Mouse (Mus musculus): ENCODE measurements at regions not wholly inside any gene's neighbourhood (a gene's known extent, or its start where the extent isn't known, plus 50 kb on each side); places are given as distances from the start of the nearest gene placed in this dataset.

DNA sequence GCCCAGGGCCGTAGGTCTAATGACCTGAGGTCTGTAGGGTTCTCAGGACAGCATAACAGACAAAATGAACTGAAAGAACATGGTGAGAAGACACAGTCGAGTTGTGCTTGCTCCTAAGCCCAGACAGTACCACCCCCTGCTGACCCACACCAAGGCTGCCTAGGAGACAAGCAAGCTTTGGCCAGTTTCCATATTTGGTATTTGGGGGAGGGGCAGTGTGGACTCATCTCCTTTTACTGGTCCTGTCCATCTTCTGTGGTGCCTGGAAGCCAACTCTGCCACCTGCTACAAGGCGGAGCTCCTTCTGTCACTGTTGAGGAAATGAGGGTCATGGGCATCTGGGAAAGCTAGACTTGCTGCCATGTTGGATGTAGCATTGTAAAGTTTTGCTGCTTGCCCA is 68.9 kb downstream of the Tex29 start:
- DNase-seq, result no peak

DNA sequence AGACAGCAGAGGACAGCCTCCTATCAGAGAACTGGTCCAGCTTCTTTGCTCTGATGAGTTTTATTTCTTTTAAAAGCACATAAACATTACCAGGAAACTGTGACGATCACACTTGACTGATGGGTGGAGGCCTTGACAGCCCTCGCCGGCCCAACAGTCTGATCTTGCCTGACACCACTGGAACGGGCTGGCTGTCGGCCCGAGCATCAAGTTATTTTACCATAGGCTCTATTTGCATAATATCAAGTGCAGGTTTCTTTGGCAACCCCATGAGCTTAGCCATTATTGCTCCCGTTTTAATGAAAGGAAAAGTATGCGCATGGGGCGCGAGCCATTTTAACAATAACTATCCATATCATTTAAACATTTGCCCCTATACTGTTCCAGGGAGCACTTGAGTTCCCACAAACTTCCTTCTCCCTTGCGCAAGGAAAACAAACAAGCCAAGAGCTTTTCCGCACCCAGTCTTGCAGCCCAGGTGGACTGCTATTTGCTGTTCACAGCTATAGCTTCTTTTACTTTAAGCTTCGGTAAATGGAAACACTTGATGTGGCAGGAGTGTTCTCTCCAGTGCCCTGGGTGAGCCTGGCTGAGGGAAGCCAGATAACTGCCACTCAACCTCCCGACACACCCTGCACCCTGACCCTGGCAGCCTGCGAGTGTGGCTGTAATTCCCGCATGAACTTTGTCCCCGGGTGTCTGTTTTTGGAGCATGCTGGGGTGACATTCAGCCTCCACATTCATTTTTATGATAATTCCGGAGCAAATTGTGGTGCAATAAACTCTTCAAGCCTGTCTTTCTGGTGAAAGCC is 71.6 kb downstream of the Tex29 start:
- DNase-seq, result peak in 1 of 2 experiments; percentile 34

DNA sequence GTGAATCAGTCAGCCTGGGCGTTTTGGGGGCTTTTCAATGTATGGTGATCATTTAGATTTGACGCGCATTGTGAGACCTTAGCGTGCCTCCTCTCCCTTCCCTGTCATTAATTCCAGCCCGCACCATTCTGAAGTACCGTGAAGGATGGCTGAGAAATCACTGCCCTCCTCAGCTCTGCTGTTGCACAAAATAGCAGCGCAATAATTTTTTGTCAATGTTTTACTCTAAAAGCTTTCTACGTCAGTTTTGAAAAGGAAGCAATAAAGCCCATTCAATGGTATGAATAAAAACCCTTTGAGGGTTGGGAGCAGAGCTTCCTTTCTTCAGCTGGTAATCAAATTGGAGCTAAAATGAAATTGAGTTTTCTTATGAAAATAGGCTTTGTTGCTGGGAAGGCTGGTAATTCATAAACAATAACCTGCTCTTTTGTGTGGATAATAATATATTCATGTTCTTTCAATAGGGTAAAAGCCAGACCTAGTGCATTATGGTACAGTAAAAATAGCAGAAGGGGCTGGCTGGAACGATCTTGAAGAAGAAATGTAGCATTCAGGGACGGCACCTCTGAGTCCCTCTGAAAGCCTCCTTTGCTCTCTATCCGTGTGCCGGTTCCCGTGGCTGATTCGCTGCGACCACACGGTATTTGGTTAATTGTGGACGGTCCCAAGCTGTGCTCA is 72.3 kb downstream of the Tex29 start:
- no peak for DNase-seq

DNA sequence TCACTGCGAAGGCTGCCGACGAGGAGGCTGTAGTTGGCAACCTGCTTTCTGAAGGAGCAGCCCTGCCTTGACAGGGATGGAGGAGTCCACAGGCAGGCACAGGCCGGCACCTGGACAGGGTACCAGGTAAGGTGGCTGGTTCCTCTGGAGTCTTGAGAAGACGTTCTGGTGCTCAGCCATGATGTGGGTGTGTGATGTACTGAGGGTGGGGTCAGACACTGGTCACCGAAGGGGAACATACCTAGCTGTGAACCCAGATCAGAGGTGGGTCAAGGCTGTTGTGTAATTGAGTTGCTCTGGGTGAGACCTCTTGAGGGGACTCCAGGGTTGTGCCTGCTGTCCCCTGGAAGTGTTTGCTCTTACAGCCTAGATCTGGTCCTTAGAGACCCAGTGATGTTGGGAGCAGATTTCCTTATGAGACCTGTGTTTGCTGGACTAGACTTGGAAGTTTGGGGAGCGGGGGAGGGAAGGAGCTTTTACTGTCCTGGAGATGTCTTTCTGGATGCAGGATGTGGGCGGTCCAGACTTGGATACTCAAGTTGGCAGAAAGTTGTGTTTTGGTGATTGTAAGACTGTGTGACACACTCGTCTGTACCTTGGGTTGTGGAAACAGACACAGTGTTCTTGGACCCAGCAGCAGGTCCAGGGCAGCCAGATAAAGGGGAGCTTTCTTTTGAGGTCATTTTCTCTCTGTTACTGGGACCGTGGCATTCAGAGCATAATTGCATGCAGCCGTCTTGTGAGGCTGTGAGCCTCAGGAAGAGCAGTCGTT is 73.0 kb downstream of the Tex29 start:
- DNase-seq, result no peak

DNA sequence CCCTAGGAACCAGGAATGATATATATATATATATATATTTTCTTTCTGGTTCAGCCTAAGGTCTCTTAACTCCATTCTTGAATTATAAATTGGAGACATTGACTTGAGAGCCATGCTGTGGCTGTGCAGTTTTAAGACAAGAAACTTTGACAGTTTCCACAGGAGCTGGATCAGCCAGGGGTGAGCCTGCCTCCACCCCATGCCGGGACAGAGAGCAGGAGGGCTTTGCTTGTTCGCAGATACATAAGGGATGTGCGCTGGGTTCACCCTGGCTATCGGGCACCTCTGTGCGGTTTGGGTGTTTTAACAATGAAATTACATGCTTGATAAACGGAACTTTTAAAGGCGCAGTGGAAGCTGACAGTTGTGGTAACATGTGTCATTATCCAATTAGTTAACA is 73.9 kb downstream of the Tex29 start:
- DNase-seq, result no peak

DNA sequence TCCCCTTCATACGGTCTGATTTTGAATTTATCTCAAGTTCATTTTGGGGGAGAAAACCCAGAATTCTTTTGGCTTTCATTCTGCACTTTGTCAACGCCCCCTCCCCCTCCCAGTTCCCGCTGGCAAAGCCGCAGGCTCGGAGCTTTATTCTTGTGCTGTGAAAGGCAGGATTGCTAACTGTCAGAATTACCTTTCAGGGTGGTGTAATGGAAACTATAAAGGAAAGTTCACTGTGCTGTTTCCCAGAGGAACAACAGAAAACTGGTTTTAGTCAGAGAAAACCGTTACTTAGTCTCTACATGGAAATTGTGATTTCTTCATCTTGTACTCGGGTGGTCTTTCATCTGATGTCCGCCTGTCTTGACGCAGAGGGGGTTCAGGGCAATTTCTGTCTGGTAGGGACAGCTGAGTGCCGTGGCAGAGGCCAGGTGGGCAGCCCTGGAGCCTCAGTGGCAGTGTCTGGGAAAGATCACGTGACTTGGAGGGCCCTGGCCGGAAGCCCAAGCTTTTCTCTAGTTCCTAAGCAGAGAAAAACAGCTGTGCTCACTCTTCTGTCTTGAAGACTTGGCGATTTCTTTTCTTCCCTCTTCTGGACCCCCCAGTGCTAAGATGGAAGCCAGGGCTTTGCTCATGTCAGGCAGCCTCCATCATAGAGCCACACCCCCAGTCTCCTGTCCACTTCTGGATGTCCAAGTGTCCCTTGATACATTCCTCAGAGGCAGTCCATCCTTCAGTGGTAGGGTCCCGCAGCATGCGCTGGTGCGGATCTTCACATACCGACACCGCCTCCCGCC is 74.6 kb downstream of the Tex29 start:
- no peak for DNase-seq

DNA sequence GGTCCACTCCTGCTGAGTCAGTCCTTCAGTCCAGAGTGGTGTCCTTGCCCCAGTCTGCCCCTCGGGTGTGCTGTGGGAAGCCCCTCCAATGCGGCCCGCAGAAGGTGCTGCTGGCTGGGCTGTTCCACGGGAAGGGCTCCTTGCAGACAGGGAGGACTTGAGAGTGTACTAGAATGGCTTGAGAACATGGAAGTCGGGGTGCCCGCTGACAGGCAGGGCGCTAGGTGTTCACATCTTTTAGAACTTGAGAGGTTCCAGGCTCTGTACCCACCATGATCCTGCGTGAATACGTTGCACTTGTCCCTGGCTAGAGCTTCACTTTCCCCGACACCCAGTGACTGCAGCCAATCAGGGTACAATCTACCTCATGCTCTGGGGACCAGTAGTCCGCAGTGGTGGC is 75.4 kb downstream of the Tex29 start:
- DNase-seq, result no peak

DNA sequence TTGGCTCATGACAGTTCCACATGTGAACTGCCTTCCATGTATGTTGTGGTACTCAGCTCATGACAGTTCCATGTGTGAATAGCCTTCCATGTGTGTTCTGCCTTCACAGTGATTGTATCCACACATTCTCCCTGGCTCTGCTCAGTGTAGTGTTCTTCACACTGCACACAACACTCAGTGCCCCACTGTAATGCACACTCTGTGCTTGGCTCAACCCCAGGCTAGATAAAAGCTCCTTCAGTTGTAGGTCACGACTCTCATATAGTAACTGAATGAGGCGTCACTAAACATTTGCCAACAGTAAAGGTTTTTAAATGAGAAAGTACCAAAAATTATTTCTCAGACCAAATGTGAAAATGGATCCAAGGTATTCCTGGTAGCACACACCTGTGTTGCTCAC is 79.6 kb downstream of the Tex29 start:
- no peak for DNase-seq

DNA sequence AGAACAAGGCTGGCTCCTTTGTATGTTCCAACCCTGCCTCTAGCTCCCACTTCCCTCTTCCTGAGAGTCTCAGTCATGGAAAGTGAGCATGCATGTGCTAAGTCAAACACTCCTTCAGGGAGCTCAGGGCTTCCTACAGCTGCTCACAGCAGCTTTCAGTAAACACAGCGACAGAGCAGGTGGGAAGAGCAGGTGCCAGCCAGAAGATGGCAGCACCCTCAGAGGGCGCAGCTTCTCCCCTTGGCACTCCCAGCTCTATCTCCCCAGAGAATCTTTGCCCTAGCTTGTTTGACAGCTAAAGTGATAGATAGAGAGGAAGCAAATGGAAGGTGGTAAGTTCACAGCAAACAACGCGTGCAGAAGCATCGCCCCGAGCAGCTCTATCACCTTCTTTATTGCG is 82.8 kb downstream of the Tex29 start:
- DNase-seq, result peak in 1 of 2 experiments; percentile 23

DNA sequence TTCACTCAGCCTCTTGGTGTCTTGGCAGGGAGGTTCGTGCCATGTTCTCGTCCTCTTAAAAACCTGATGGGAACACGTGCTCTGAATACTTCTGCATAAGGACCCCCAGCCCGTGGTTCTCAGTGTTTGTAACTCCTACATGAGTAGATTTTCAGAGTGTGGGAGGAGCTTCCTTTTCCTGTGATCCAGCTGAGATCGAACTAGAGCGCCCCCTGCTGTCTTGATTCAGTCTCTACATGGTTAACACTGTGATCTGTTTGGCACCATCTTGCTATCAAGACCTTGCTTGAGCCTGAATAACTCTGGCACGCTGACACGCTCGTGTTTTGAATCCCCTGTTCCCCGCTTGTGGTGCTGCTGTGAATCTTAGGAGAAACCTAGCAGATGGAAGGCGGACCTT is 83.9 kb downstream of the Tex29 start:
- DNase-seq, result peak; percentile 60 to 84

DNA sequence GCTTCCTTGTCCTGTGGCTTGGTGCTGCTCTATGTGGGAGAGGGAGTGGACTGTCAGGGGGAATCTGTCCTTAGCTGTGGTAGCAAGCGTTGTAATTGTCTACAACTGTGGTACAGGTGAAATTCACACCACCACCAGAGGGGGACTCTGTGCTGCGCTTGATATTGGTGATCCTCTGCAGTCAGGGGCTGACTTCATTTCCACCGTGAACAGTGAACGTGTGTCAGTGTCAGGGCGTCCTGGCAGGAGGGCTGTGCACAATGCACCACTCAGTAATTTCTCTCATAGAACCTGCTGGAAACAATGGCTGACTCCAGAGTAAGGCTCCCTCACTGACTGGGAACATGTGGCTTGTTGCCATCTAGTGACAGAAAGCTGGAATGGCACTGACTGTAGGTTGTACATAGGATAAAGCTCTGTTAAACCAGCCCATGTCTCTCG is 102.6 kb downstream of the Tex29 start:
- DNase-seq, result peak; percentile 43 to 69

DNA sequence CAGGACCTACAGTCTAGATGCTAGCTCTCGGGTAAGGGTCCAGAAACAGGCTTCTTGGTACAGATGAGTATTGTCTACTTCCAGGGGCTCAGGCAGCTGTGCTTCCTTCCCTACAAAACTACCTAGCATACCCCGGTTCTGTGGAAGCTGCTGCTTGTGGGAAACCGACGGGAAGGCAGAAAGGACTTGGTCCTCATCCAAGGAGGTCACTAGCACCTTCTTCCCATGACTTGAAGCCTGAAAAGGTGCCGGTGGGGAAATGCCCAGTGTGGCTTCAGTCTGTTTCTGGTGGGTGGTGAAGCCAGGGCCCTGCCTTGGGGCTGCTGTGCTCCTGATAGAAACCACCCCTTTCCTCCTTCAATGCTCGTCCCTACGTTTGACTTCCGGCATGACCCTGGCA is 107.5 kb downstream of the Tex29 start:
- DNase-seq, result no peak

DNA sequence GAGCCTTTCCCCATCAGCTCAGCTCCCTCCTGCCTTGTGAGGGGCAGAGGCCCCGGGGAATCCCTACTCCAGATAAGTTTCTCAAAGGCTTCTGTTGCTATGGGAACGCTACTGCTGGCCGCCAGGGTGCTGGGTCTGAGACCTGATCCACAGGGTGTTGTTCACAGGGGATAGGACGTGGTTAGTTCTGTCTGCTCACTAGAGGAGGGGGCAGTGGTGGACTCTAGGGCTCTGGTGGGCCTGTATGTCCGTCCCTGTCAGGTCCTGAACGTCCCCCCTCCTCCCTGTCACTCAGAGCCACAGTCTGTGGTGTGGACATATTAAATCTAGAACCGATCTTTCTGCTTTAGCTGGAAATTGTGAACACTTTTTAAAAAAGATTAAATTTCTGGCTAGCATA is 116.0 kb downstream of the Tex29 start:
- DNase-seq, result no peak

DNA sequence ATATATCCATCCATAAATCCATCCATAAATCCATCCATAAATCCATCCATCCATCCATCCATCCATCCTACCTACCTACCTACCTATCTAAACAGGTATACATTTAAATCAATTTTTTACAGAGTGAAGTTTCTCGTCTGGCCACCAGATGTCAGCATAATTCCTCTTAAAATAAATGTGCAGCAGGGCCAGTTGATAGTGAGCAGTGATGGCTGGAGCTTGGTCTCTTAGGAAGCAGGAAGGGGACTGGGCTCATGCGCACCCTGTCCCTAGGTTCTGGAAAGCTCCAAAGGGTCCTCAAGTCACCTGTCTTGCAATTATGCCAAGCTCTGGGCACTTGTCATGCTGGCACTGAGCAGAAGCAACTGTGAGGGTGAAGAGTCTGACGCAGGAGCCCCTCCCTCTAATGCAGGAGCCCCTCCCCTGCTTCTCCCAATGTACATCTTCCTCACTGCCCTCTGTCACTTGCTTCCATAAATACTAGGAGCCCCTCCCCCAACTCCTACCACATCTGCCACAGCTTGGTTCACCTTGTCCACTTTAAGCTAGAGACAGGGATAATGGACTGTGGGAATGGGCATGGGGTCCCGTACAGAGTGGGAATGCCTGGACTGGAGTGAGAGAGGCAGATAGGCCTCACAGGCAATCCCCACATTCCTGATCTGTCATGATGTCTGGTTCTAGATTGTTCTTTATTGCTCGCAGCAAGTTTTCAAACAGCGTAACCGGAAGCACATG is 116.9 kb downstream of the Tex29 start:
- peak; percentile 41 to 46 for DNase-seq

DNA sequence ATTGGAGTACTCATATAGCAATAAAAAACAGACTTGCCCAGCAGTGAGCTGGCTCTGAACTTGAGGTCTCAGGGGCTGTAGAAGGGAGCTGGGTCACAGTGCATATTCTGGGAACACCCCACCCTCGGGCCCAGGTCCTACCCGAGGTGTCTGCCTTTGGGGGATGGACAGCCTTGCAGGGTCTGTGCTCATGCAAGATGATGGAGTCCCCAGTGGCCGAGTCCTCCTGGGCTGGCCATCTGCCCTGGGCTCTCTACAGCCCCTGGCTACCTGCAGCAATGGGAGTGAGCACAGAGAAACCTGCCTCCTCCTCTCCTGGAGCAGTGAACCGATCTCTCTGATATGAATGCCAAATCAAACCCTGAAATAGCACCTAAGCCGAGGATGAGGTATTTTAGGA is 117.9 kb downstream of the Tex29 start:
- DNase-seq, result no peak

DNA sequence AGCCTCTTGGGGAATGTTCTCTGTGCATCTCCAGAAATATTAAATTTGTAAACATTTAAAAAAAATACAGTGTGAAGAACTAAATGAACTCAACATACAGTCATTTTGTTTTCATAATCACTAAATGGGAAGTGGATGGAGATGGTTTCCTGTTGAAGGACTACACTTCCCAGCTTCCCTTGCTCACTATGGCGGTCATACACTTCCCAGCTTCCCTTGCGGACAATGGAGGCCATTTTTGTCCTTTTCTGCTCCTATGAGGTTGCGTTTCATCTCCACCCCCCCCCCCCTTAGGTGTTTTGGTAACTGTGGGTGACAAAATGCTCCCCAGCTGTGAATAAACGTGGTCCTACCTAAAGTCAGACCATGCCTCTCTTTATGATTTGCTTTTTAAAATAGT is 119.2 kb downstream of the Tex29 start:
- DNase-seq, result no peak

DNA sequence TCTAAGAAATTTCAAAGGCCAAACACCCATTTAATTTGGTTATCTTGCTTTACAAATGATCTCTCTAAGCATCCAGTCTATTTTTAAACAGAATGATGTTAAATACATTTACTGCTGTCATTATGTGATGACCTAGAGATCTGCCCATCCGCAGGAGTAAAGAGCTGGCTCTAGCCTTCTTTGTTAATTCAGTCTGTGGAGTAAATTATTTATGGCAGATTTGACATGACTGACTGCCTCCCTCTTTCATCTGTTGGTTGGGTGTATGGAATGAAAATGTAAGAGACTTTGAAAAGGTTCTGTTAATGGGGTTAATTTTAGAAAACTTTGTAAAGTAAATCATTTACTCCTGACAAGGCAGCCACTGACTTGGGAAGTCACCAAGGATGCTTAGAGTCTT is 123.3 kb downstream of the Tex29 start:
- DNase-seq, result peak in 1 of 2 experiments; percentile 6

DNA sequence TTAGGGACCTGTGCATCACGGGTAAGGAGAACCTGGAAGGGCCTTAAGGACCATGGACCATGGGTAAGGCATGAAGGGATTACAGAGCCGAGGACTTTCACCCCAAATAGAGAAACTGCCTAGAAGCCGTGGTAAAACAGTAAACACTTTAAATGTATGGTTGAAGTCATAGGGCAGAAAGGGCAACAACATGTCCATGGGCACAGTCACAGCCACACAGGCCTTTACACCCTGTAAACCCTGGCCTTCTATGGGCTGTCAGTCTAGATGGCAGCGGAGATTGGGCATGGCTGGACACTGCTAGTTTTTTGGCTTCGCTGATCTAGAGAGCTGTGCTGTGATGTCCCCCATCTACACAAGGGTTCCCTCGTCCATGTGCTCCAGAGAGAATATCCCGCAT is 127.4 kb downstream of the Tex29 start:
- no peak for DNase-seq

DNA sequence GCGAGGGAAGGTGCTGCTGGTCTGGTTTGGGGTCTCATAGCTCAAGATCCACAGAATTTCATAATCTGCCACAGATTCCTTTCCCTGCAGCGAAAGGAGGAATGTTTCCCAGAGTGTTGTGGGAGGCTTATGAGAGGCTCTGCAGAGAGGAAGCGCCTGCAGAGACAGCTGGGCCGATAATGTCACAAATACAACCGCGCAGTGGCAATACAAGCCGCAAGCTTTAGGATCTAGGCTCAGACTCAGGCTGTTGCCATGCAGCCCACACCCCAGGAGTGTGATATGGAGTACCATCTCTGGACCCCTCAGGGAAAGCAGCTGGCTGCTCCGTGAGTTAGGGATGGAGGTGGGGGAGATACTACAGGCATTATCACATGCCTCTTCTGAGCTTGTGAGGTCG is 130.2 kb downstream of the Tex29 start:
- DNase-seq, result no peak

DNA sequence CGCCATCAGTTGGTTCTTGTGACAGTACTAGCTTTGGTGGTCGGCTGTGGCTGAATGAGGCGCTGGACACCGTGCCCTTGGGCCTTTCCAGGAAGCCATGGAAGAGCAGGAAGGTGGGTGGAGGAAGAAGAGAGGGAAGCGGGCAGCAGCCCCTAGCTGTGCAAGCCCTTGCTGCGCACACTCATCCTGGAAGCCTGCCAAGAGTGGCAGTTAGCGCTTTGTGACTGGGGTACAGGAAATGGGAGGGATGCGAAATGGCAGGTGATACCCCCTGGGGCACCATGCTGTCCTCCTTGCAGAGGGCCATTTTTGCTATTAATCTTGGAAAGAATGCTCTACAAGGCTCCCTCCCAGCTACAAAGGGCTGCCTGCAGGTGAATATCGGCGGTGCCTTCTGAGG is 133.2 kb downstream of the Tex29 start:
- no peak for DNase-seq

DNA sequence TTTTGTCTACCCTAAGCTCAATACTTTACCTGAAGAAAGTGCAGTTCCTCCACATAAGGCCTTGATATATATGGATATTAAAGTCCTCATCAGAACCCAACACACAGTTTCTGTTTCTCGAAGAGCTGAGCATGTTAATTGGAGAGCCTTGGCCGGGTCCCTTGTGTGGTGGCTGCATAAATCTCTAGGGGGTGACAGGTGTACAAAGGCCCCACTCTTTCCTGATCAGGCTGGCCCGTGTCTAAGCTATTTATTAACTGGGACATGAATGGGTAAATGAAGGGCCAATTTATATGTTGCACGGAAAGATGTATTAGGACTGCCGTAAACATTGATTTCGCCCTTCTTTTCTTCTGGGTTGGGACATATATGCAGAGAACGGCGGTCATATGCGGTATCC is 136.8 kb downstream of the Tex29 start:
- DNase-seq, result no peak

DNA sequence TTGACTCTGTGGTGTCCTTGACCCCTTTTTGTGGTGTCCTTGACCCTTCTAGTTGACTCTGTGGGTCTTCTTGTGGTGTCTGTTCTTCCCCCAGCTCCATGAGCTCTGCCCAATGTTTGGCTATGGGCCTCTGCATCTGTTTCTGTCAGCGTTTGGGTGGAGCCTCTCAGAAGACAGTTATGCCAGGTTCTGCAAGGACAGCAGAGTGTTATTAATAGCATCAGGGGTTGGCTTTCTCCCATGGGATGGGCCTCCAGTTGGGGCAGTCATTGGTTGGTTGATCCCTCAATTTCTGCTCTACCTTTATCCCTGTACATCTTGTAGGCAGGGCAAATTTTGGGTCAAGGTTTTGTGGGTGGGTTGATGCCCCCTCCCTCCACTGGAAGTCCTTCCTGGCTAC is 138.8 kb downstream of the Tex29 start:
- DNase-seq, result no peak

All from kidney, postnatal 36 days (tissue).